Mouse (Mus musculus): ENCODE measurements around the gene 4930512M02Rik. TPM values are rescaled to one million over a fixed set of nuclear protein-coding genes. Genes with fewer than 3 reads are reported as not detected.

Gene 4930512M02Rik
- not detected for polyA plus RNA-seq (2014; fragmentation: Illumina TruSeq; extraction: RNeasy Lipid Tissue Mini Kit (QIAGEN cat#74804); ENCODE audit: insufficient read depth, low read depth, low replicate concordance)

DNA sequence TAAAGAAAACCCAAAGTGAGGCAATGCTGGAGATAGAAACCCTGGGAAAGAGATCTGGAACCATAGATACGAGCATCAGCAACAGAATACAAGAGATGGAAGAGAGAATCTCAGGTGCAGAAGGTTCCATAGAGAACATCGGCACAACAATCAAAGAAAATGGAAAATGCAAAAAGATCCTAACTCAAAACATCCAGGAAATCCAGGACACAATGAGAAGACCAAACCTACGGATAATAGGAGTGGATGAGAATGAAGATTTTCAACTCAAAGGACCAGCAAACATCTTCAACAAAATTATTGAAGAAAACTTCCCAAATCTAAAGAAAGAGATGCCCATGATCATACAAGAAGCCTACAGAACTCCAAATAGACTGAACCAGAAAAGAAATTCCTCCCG is at the start of gene 4930512M02Rik:
TSS of gene 4930512M02Rik (minus strand) at position 101 of the 400 bp plus-strand sequence.

Other genes starting within 250 kb of the 4930512M02Rik start
- gene Spata48, start 165.7 kb downstream of the 4930512M02Rik start, polyA plus RNA-seq (2014; fragmentation: Illumina TruSeq; extraction: RNeasy Lipid Tissue Mini Kit (QIAGEN cat#74804); ENCODE audit: insufficient read depth, low read depth, low replicate concordance) = not detected
- 0.12 TPM for gene Zpbp, start 165.4 kb downstream of the 4930512M02Rik start, polyA plus RNA-seq (2014; fragmentation: Illumina TruSeq; extraction: RNeasy Lipid Tissue Mini Kit (QIAGEN cat#74804); ENCODE audit: insufficient read depth, low read depth, low replicate concordance)
- 7.5 TPM for gene Ikzf1, start 57.2 kb upstream of the 4930512M02Rik start, polyA plus RNA-seq (2014; fragmentation: Illumina TruSeq; extraction: RNeasy Lipid Tissue Mini Kit (QIAGEN cat#74804); ENCODE audit: insufficient read depth, low read depth, low replicate concordance)
- gene Fignl1, start 181.1 kb upstream of the 4930512M02Rik start, polyA plus RNA-seq (2014; fragmentation: Illumina TruSeq; extraction: RNeasy Lipid Tissue Mini Kit (QIAGEN cat#74804); ENCODE audit: insufficient read depth, low read depth, low replicate concordance) = 1.2 TPM

Measured in lung, adult 10 weeks (tissue).